Mouse (Mus musculus) limb, embryonic 12.5 days (tissue): Measurements from ENCODE around the gene Ptprk. TPM values are rescaled to one million over a fixed set of nuclear protein-coding genes. Genes with fewer than 3 reads are reported as not detected.

Experiments
- ATAC-seq: fragments of 200-750 bp; cut with Nextera tagmentation; 2 replicates; pipeline ENCODE4 v1.8.0; 2017; ENCODE audit warnings: low read depth, moderate TSS enrichment; ENCODE audit not compliant: insufficient number of reproducible peaks, insufficient read depth, low FRiP score, low TSS enrichment
- H3K27ac ChIP-seq: fragments of 300-500 bp; sonication (generic); 2 replicates; pipeline ENCODE4 v1.5.1; 2016; ENCODE audit warnings: mild to moderate bottlenecking, moderate library complexity
- H3K27me3 ChIP-seq: fragments of 300-500 bp; sonication (generic); 2 replicates; pipeline ENCODE4 v1.6.1; 2016; ENCODE audit warnings: mild to moderate bottlenecking, moderate library complexity
- H3K36me3 ChIP-seq: fragments of 300-500 bp; sonication (generic); 2 replicates; pipeline ENCODE4 v1.6.1; 2016; ENCODE audit warnings: mild to moderate bottlenecking, moderate library complexity
- H3K4me1 ChIP-seq: fragments of 300-500 bp; sonication (generic); replicated peaks from 2 replicates; pipeline ENCODE4 v1.6.1; 2016
- H3K4me2 ChIP-seq: fragments of 300-500 bp; sonication (generic); 2 replicates; pipeline ENCODE4 v1.6.1; 2016; ENCODE audit warnings: mild to moderate bottlenecking, moderate library complexity
- H3K4me3 ChIP-seq: fragments of 300-500 bp; sonication (generic); replicated peaks from 2 replicates; pipeline ENCODE4 v1.5.1; 2016; ENCODE audit warnings: mild to moderate bottlenecking
- H3K9ac ChIP-seq: fragments of 300-500 bp; sonication (generic); replicated peaks from 2 replicates; pipeline ENCODE4 v1.6.1; 2016; ENCODE audit warnings: mild to moderate bottlenecking, moderate library complexity
- H3K9me3 ChIP-seq: fragments of 300-500 bp; sonication (generic); 2 replicates; pipeline ENCODE4 v1.6.1; 2016; ENCODE audit warnings: mild to moderate bottlenecking, moderate library complexity
- WGBS: fragments of 180-500 bp; shearing (Covaris S2); methylation state at CpG from one replicate; pipeline ENCODE4 v1.1.7; 2016; 5-methylcytosine and 5-hydroxymethylcytosine counted together
- polyA plus RNA-seq: library from polyadenylated mRNA; unstranded; fragments of >200 nt; fragmentation: Nextera tagmentation; extraction: Ambion mirVana; gene quantifications from 2 replicates; pipeline ENCODE4 v1.2.1, GENCODE M21; 2016

The Ptprk gene
- polyA plus RNA-seq, 1 experiment from 2014 or later = 44.8 TPM

DNA sequence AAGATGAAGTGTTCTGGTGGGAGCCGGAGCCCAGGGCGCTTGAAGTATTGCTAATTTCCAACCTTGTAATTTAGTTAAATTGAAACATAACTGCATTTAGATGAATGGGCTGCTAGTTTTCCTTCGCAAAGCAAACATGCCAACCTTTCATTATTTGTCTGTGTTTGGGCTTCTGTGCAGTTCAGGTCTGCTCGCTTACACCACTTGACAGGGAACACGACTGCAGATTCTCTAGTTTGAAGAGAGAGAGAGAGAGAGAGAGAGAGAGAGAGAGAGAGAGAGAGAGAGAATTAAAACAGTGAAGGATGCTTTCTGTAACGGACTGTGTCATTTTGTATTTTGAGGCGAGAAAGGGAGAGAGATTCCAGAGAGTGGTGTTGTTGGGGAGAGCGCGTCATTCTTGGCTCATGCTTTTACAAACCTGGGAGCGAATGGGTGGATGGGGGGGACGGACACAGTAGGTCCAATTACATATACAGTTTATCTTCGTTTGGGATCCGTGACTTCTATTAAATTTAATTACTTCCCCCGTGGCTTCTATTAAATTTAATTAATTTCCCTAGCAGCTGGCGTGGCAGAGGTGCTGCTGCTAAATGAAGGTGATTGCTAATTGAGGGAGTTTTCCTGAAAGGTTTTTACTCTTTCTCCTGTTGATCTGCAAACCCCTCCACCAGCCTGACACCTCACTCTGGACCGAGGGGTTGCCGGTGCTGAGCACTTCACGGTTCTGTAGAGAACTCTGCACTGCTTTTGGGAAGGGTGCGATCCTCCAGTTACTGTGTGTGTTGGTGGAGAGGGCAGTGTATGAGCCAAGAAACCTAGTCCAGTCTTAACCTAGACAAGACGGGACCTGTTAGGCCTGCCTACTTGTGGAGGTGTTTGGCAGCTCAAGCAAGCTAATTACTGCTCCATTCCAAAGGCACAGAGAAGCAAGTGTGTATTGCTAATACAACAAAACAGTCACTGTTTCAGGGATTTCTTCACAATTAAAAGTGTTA, 81.4 kb downstream of the Ptprk start:
- Histone ChIP-seq H3K27ac (0 out of 2 replicates have a peak overlapping the region, but pooled peaks have one; percentile 35), H3K4me3 (no peak overlapping the region), H3K27me3 (no peaks in the 10 kb centered on the region), H3K9me3 (no peaks in the 10 kb centered on the region), H3K4me1 (peaks cover 17% of the 10 kb centered on the region), H3K4me2 (peak overlapping the region; percentile 48), H3K36me3 (no peaks in the 10 kb centered on the region), H3K9ac (no peak overlapping the region)
- ATAC-seq = peak; percentile 71
- WGBS = 28% methylated on average over 20 of the region's 20 CpGs

- WGBS = 88% methylated on average over 4 of the region's 4 CpGs
- Histone ChIP-seq H3K4me2 (no peak overlapping the region), H3K4me3 (no peak overlapping the region), H3K9ac (no peak overlapping the region), H3K9me3 (no peaks in the 10 kb centered on the region), H3K4me1 (peaks cover 34% of the 10 kb centered on the region), H3K27ac (no peak overlapping the region), H3K27me3 (no peaks in the 10 kb centered on the region), H3K36me3 (no peaks in the 10 kb centered on the region)
- ATAC-seq = no peak
Observed at GRCm38 (mm10) chr10:28159716-28160115, 85.1 kb downstream of the Ptprk start.

GRCm38 (mm10) chr10:28161306-28161705, 86.7 kb downstream of the Ptprk start:
- H3K36me3 ChIP-seq = no peaks in the 10 kb centered on the region
- no peaks in the 10 kb centered on the region for H3K9me3 ChIP-seq
- no peak overlapping the region for H3K27ac ChIP-seq
- H3K4me2 ChIP-seq = no peak overlapping the region
- no peak overlapping the region for H3K9ac ChIP-seq
- ATAC-seq = no peak
- no peaks in the 10 kb centered on the region for H3K27me3 ChIP-seq
- no peak overlapping the region for H3K4me3 ChIP-seq
- H3K4me1 ChIP-seq = peaks cover 29% of the 10 kb centered on the region

- H3K27me3 ChIP-seq = no peaks in the 10 kb centered on the region
- no peak overlapping the region for H3K9ac ChIP-seq
- H3K4me3 ChIP-seq = no peak overlapping the region
- no peak overlapping the region for H3K27ac ChIP-seq
- peaks cover 31% of the 10 kb centered on the region for H3K4me1 ChIP-seq
- no peaks in the 10 kb centered on the region for H3K36me3 ChIP-seq
- no peak for ATAC-seq
- no peaks in the 10 kb centered on the region for H3K9me3 ChIP-seq
- no peak overlapping the region for H3K4me2 ChIP-seq
Observed at GRCm38 (mm10) chr10:28164250-28164649, 89.6 kb downstream of the Ptprk start.

- Histone ChIP-seq H3K4me2 (no peak overlapping the region), H3K4me3 (no peak overlapping the region), H3K9me3 (no peaks in the 10 kb centered on the region), H3K27me3 (no peaks in the 10 kb centered on the region), H3K4me1 (peaks cover 31% of the 10 kb centered on the region), H3K36me3 (no peaks in the 10 kb centered on the region), H3K9ac (no peak overlapping the region), H3K27ac (no peak overlapping the region)
- ATAC-seq = no peak
Observed at GRCm38 (mm10) chr10:28164746-28165145, 90.1 kb downstream of the Ptprk start.

- ATAC-seq = no peak
- Histone ChIP-seq H3K9ac (no peak overlapping the region), H3K9me3 (no peaks in the 10 kb centered on the region), H3K4me3 (no peak overlapping the region), H3K27me3 (no peaks in the 10 kb centered on the region), H3K36me3 (no peaks in the 10 kb centered on the region), H3K27ac (no peak overlapping the region), H3K4me1 (peaks cover 27% of the 10 kb centered on the region), H3K4me2 (no peak overlapping the region)
- WGBS = 83% methylated on average over 1 of the region's 1 CpGs
Observed at GRCm38 (mm10) chr10:28166610-28167009, 92.0 kb downstream of the Ptprk start.

- Histone ChIP-seq H3K4me2 (no peak overlapping the region), H3K4me1 (peaks cover 27% of the 10 kb centered on the region), H3K4me3 (no peak overlapping the region), H3K27me3 (no peaks in the 10 kb centered on the region), H3K27ac (no peak overlapping the region), H3K9ac (no peak overlapping the region), H3K9me3 (no peaks in the 10 kb centered on the region), H3K36me3 (no peaks in the 10 kb centered on the region)
- WGBS = 50% methylated on average over 2 of the region's 2 CpGs
- ATAC-seq = no peak
Observed at GRCm38 (mm10) chr10:28167097-28167496, 92.5 kb downstream of the Ptprk start.

GRCm38 (mm10) chr10:28171196-28171595, 96.6 kb downstream of the Ptprk start:
- Histone ChIP-seq H3K4me1 (0 out of 2 replicates have a peak, but pooled peaks cover 5% of the 10 kb centered on the region), H3K4me3 (no peak overlapping the region), H3K9ac (no peak overlapping the region), H3K36me3 (no peaks in the 10 kb centered on the region), H3K9me3 (no peaks in the 10 kb centered on the region), H3K4me2 (no peak overlapping the region), H3K27me3 (no peaks in the 10 kb centered on the region), H3K27ac (no peak overlapping the region)
- 100% methylated on average over 1 of the region's 1 CpGs for WGBS
- ATAC-seq = no peak

DNA sequence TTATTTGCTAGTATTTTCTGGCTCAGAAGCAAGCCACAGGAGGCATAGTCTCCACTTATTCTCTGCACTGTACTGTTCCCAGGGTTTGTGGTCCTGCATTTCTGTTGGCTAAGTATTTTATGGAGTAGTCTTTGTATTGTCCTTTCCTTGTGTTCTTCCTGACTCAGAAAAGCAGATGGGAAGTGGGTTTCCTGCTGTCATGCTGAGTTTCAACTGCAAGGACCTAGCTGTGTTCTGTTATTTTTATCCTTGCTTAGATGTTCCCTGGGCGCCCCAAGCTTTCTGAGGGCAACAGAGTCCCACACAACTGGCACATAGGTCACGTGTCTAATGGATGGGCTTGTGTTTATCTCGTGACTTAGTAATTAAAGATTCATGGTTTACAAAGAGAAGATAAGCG, 104.3 kb downstream of the Ptprk start:
- no peak overlapping the region for H3K27ac ChIP-seq
- no peaks in the 10 kb centered on the region for H3K9me3 ChIP-seq
- no peaks in the 10 kb centered on the region for H3K36me3 ChIP-seq
- no peak overlapping the region for H3K4me2 ChIP-seq
- H3K27me3 ChIP-seq = no peaks in the 10 kb centered on the region
- peaks cover 7% of the 10 kb centered on the region for H3K4me1 ChIP-seq
- WGBS = 74% methylated on average over 4 of the region's 4 CpGs
- no peak overlapping the region for H3K9ac ChIP-seq
- no peak for ATAC-seq
- H3K4me3 ChIP-seq = no peak overlapping the region

- Histone ChIP-seq H3K27me3 (no peaks in the 10 kb centered on the region), H3K36me3 (no peaks in the 10 kb centered on the region), H3K4me2 (no peak overlapping the region), H3K4me3 (no peak overlapping the region), H3K9ac (no peak overlapping the region), H3K27ac (no peak overlapping the region), H3K4me1 (peaks cover 20% of the 10 kb centered on the region), H3K9me3 (no peaks in the 10 kb centered on the region)
- no peak for ATAC-seq
- 84% methylated on average over 3 of the region's 3 CpGs for WGBS
Observed at GRCm38 (mm10) chr10:28182081-28182480, 107.5 kb downstream of the Ptprk start.

- Histone ChIP-seq H3K36me3 (no peaks in the 10 kb centered on the region), H3K4me2 (no peak overlapping the region), H3K9ac (no peak overlapping the region), H3K4me3 (no peak overlapping the region), H3K9me3 (no peaks in the 10 kb centered on the region), H3K27me3 (no peaks in the 10 kb centered on the region), H3K27ac (no peak overlapping the region), H3K4me1 (peaks cover 17% of the 10 kb centered on the region)
- no peak for ATAC-seq
- 63% methylated on average over 6 of the region's 6 CpGs for WGBS
Observed at GRCm38 (mm10) chr10:28184675-28185074, 110.1 kb downstream of the Ptprk start.

GRCm38 (mm10) chr10:28185326-28185725, 110.7 kb downstream of the Ptprk start:
- Histone ChIP-seq H3K27ac (no peak overlapping the region), H3K4me1 (peaks cover 17% of the 10 kb centered on the region), H3K9ac (no peak overlapping the region), H3K36me3 (no peaks in the 10 kb centered on the region), H3K4me2 (no peak overlapping the region), H3K27me3 (no peaks in the 10 kb centered on the region), H3K4me3 (no peak overlapping the region), H3K9me3 (no peaks in the 10 kb centered on the region)
- ATAC-seq = no peak
- 41% methylated on average over 4 of the region's 4 CpGs for WGBS
